Mouse (Mus musculus) central nervous system, embryonic 14 days (tissue): Measurements from ENCODE around the gene Myh3. TPM values are rescaled to one million over a fixed set of nuclear protein-coding genes. Genes with fewer than 3 reads are reported as not detected.

Experiments
- polyA plus RNA-seq: library from polyadenylated mRNA; depleted of rRNA; stranded (reverse); fragments of >200 nt; gene quantifications from 2 replicates; pipeline ENCODE4 v1.2.3, GENCODE M21; 2012; rRNA removed

Myh3 gene
- polyA plus RNA-seq, result 0.41 and 38.5 TPM in 2 replicates

GRCm38 (mm10) chr11:67078000-67078399, at the start of gene Myh3:
Myh3 (plus strand) TSS chr11:67078300.

GRCm38 (mm10) chr11:67052321-67052952, 25.7 kb upstream of the Myh3 start, which contains the start of the genes Adprm and Sco1:
Adprm (minus strand) TSS chr11:67052594.
Sco1 (plus strand) TSS chr11:67052670.

Other genes with a start within 250 kb of the Myh3 start
- 1.0 and 6.1 TPM in 2 replicates for gene Pirt, start 166.3 kb upstream of the Myh3 start, polyA plus RNA-seq
- 0.06 TPM in 1 of 2 replicates, not detected in the other for gene Tmem238l, start 121.7 kb upstream of the Myh3 start, polyA plus RNA-seq
- gene Tmem220, start 53.1 kb upstream of the Myh3 start, polyA plus RNA-seq, result 0.86 TPM in 2 replicates
- 30.3 and 32.3 TPM in 2 replicates for gene Adprm, start 25.7 kb upstream of the Myh3 start, polyA plus RNA-seq
- 6.9 and 7.3 TPM in 2 replicates for gene Sco1, start 25.6 kb upstream of the Myh3 start, polyA plus RNA-seq
- gene Myh2, start 92.7 kb downstream of the Myh3 start, polyA plus RNA-seq, result 0.07 and 0.09 TPM in 2 replicates
- 0.01 and 0.33 TPM in 2 replicates for gene Myh1, start 121.8 kb downstream of the Myh3 start, polyA plus RNA-seq
- 0.01 TPM in 1 of 2 replicates, not detected in the other for gene Myh4, start 159.7 kb downstream of the Myh3 start, polyA plus RNA-seq
- gene Myh8, start 198.8 kb downstream of the Myh3 start, polyA plus RNA-seq, result 0.50 and 8.7 TPM in 2 replicates
- gene Myh13, start 243.4 kb downstream of the Myh3 start, polyA plus RNA-seq, result 0.01 and 0.14 TPM in 2 replicates